Mouse (Mus musculus): ENCODE results near the gene 1700037C18Rik. TPM values are rescaled to one million over a fixed set of nuclear protein-coding genes. Genes with fewer than 3 reads are reported as not detected.

1700037C18Rik gene
- polyA plus RNA-seq (2014; fragmentation: Nextera tagmentation; extraction: Ambion mirVana): 9.1 and 11.2 TPM in 2 replicates

DNA sequence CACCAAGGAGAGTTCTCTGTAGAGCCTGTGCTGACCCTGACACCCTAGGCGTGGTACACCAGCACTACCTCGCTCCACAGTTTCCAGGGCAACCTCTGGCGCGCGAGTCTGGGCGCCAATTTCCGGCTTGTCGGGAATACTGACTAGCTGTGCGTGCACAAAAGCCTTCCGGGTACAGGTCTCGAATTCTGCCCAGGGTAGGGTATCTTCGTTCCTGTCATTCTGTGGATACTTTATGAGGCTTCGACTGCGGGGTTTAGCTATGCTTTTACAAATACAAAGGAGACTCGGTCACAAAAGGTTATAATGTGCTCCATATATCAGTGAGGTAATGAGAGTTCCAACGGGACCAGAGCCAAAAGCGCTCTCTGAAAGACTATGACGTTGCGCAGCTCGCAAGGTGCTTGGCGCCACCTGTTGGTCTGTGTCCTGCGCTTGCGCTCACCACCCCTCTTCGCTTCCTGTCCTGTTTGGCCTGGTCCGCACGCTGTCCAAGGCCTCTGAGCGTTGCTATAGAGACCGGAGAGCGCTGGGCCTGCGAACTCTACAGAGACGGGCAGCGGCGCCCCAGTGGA, at the start of gene 1700037C18Rik, which contains the start of gene Cluap1:
TSS of gene 1700037C18Rik (minus strand) at position 153 of the 575 bp plus-strand sequence.
TSS of gene Cluap1 (plus strand) at position 265 of the 575 bp plus-strand sequence.
- ATAC-seq (ENCODE audit: low FRiP score, low TSS enrichment) (peak; percentile 94), DNase-seq (peak; percentile 96)
- H3K36me3 ChIP-seq (ENCODE audit: control insufficient read depth, insufficient read depth, low read length): peaks cover 53% of the 10 kb centered on the region
- H3K9ac ChIP-seq (replicated peaks; ENCODE audit: low read length): peak within 1 kb of the TSS; percentile 68
- H3K4me3 ChIP-seq (replicated peaks; ENCODE audit: low read depth, low read length): peak within 1 kb of the TSS; percentile 58
- peaks cover 12% of the 10 kb centered on the region for H3K4me1 ChIP-seq (ENCODE audit: control insufficient read depth, insufficient read depth, low read length)
- peak within 1 kb of the TSS; percentile 79 for H3K27ac ChIP-seq (replicated peaks; ENCODE audit: low read depth, low read length)
- H3K9me3 ChIP-seq (ENCODE audit: control insufficient read depth, low read length): no peaks in the 10 kb centered on the region
- H3K4me2 ChIP-seq (ENCODE audit: low read length): peak within 1 kb of the TSS; percentile 76
- H3K27me3 ChIP-seq (ENCODE audit: control insufficient read depth, insufficient read depth, low read length): no peaks in the 10 kb centered on the region
- under 1% methylated on average over 33 of the region's 33 CpGs for WGBS

DNA sequence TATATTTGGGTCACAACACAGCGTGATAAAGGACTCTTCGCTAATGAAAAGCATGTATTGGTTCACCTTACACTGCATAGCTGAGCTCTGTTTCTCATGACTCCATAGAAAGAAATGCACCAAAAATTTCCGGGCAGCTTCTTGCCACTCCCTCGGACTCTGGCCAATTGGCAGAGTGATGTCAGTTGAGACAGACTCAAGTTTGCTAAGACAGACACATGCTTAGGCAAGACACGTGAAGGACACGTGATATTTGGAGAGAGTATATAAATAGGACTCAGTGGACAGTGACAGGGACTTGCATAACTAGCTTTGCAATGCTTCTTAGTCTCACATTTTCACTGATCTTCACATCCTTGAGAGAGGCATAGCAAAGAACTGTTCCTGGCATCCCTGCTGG, 47.9 kb upstream of the 1700037C18Rik start:
- no peak for ATAC-seq (ENCODE audit: low FRiP score, low TSS enrichment)
- Histone ChIP-seq H3K4me2 (ENCODE audit: low read length) (no peak overlapping the region), H3K27ac (replicated peaks; ENCODE audit: low read depth, low read length) (no peak overlapping the region), H3K4me3 (replicated peaks; ENCODE audit: low read depth, low read length) (no peak overlapping the region), H3K4me1 (ENCODE audit: control insufficient read depth, insufficient read depth, low read length) (no peaks in the 10 kb centered on the region), H3K9ac (replicated peaks; ENCODE audit: low read length) (no peak overlapping the region), H3K27me3 (ENCODE audit: control insufficient read depth, insufficient read depth, low read length) (no peaks in the 10 kb centered on the region), H3K36me3 (ENCODE audit: control insufficient read depth, insufficient read depth, low read length) (no peaks in the 10 kb centered on the region), H3K9me3 (ENCODE audit: control insufficient read depth, low read length) (no peaks in the 10 kb centered on the region)
- no peak for DNase-seq
- WGBS: 90% methylated on average over 6 of the region's 6 CpGs

GRCm38 (mm10) chr16:3951141-3951540, 42.7 kb upstream of the 1700037C18Rik start:
- Histone ChIP-seq H3K27me3 (ENCODE audit: control insufficient read depth, insufficient read depth, low read length) (no peaks in the 10 kb centered on the region), H3K9ac (replicated peaks; ENCODE audit: low read length) (no peak overlapping the region), H3K9me3 (ENCODE audit: control insufficient read depth, low read length) (no peaks in the 10 kb centered on the region), H3K4me2 (ENCODE audit: low read length) (no peak overlapping the region), H3K4me3 (replicated peaks; ENCODE audit: low read depth, low read length) (no peak overlapping the region), H3K36me3 (ENCODE audit: control insufficient read depth, insufficient read depth, low read length) (no peaks in the 10 kb centered on the region), H3K27ac (replicated peaks; ENCODE audit: low read depth, low read length) (no peak overlapping the region), H3K4me1 (ENCODE audit: control insufficient read depth, insufficient read depth, low read length) (no peaks in the 10 kb centered on the region)
- WGBS: 96% methylated on average over 1 of the region's 1 CpGs
- ATAC-seq (ENCODE audit: low FRiP score, low TSS enrichment) (no peak), DNase-seq (no peak)

GRCm38 (mm10) chr16:3934701-3935100, 26.2 kb upstream of the 1700037C18Rik start:
- Histone ChIP-seq H3K4me2 (ENCODE audit: low read length) (no peak overlapping the region), H3K9ac (replicated peaks; ENCODE audit: low read length) (no peak overlapping the region), H3K27ac (replicated peaks; ENCODE audit: low read depth, low read length) (no peak overlapping the region), H3K4me1 (ENCODE audit: control insufficient read depth, insufficient read depth, low read length) (no peaks in the 10 kb centered on the region), H3K27me3 (ENCODE audit: control insufficient read depth, insufficient read depth, low read length) (no peaks in the 10 kb centered on the region), H3K4me3 (replicated peaks; ENCODE audit: low read depth, low read length) (no peak overlapping the region), H3K36me3 (ENCODE audit: control insufficient read depth, insufficient read depth, low read length) (peaks cover 82% of the 10 kb centered on the region), H3K9me3 (ENCODE audit: control insufficient read depth, low read length) (no peaks in the 10 kb centered on the region)
- WGBS: 93% methylated on average over 4 of the region's 4 CpGs
- DNase-seq: no peak
- no peak for ATAC-seq (ENCODE audit: low FRiP score, low TSS enrichment)

GRCm38 (mm10) chr16:3934091-3934490, 25.6 kb upstream of the 1700037C18Rik start:
- no peak for ATAC-seq (ENCODE audit: low FRiP score, low TSS enrichment)
- no peak overlapping the region for H3K9ac ChIP-seq (replicated peaks; ENCODE audit: low read length)
- no peaks in the 10 kb centered on the region for H3K4me1 ChIP-seq (ENCODE audit: control insufficient read depth, insufficient read depth, low read length)
- WGBS: 95% methylated on average over 1 of the region's 1 CpGs
- H3K27me3 ChIP-seq (ENCODE audit: control insufficient read depth, insufficient read depth, low read length): no peaks in the 10 kb centered on the region
- DNase-seq: no peak
- no peak overlapping the region for H3K27ac ChIP-seq (replicated peaks; ENCODE audit: low read depth, low read length)
- no peak overlapping the region for H3K4me2 ChIP-seq (ENCODE audit: low read length)
- no peak overlapping the region for H3K4me3 ChIP-seq (replicated peaks; ENCODE audit: low read depth, low read length)
- no peaks in the 10 kb centered on the region for H3K9me3 ChIP-seq (ENCODE audit: control insufficient read depth, low read length)
- H3K36me3 ChIP-seq (ENCODE audit: control insufficient read depth, insufficient read depth, low read length): peaks cover 83% of the 10 kb centered on the region

DNA sequence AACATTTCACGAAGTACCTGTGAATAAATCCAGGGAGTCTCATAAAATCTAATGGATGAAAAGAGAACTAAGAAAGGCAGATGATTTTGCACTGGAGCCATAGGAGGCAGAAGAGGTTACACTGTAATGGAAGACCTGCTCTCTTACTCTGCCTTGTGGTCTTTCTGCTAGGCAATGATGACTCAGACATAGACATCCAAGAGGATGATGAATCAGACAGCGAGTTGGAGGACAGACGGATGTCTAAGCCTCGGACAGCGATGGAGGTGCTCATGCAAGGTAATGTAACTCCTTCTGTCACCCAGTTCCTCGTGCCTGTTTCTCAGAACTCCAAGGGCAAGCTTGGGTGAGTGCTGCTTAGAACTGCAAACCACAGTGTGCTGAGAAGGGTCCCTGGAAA, 25.0 kb upstream of the 1700037C18Rik start:
- no peak for ATAC-seq (ENCODE audit: low FRiP score, low TSS enrichment)
- peaks cover 81% of the 10 kb centered on the region for H3K36me3 ChIP-seq (ENCODE audit: control insufficient read depth, insufficient read depth, low read length)

DNA sequence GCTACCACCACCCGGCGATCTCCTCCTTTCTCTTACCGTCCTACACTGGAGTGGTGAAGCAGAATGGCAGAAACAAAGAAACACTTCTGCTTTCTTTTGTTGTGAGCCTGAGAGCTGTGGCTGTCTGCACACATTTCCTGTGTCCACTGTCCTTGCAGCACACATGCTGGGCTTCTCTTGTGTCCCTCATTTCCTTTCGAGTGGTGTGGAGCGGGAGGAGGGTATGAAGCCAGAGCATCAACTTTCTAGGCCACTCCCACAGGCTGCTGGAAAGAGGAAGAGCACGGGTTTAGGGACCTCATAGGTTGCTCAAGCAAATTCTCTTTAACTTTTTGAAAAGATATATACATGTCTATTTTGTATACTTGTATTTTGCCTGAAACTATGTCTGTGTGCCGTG, 20.7 kb upstream of the 1700037C18Rik start:
- WGBS: 82% methylated on average over 7 of the region's 7 CpGs
- Histone ChIP-seq H3K4me1 (ENCODE audit: control insufficient read depth, insufficient read depth, low read length) (no peaks in the 10 kb centered on the region), H3K9ac (replicated peaks; ENCODE audit: low read length) (no peak overlapping the region), H3K27me3 (ENCODE audit: control insufficient read depth, insufficient read depth, low read length) (no peaks in the 10 kb centered on the region), H3K36me3 (ENCODE audit: control insufficient read depth, insufficient read depth, low read length) (peaks cover 75% of the 10 kb centered on the region), H3K4me3 (replicated peaks; ENCODE audit: low read depth, low read length) (no peak overlapping the region), H3K4me2 (ENCODE audit: low read length) (no peak overlapping the region), H3K9me3 (ENCODE audit: control insufficient read depth, low read length) (no peaks in the 10 kb centered on the region), H3K27ac (replicated peaks; ENCODE audit: low read depth, low read length) (no peak overlapping the region)
- ATAC-seq (ENCODE audit: low FRiP score, low TSS enrichment) (no peak), DNase-seq (no peak)

More for the DNA sequence above, 25.0 kb upstream of the 1700037C18Rik start:
- Histone ChIP-seq H3K27me3 (ENCODE audit: control insufficient read depth, insufficient read depth, low read length) (no peaks in the 10 kb centered on the region), H3K4me2 (ENCODE audit: low read length) (no peak overlapping the region), H3K9me3 (ENCODE audit: control insufficient read depth, low read length) (no peaks in the 10 kb centered on the region), H3K27ac (replicated peaks; ENCODE audit: low read depth, low read length) (no peak overlapping the region), H3K4me3 (replicated peaks; ENCODE audit: low read depth, low read length) (no peak overlapping the region), H3K4me1 (ENCODE audit: control insufficient read depth, insufficient read depth, low read length) (no peaks in the 10 kb centered on the region), H3K9ac (replicated peaks; ENCODE audit: low read length) (no peak overlapping the region)
- WGBS: 98% methylated on average over 6 of the region's 6 CpGs
- no peak for DNase-seq

- Histone ChIP-seq H3K36me3 (ENCODE audit: control insufficient read depth, insufficient read depth, low read length) (peaks cover 76% of the 10 kb centered on the region), H3K4me3 (replicated peaks; ENCODE audit: low read depth, low read length) (no peak overlapping the region)
- ATAC-seq (ENCODE audit: low FRiP score, low TSS enrichment): no peak
Measured at GRCm38 (mm10) chr16:3928582-3928981, 20.1 kb upstream of the 1700037C18Rik start.

DNA sequence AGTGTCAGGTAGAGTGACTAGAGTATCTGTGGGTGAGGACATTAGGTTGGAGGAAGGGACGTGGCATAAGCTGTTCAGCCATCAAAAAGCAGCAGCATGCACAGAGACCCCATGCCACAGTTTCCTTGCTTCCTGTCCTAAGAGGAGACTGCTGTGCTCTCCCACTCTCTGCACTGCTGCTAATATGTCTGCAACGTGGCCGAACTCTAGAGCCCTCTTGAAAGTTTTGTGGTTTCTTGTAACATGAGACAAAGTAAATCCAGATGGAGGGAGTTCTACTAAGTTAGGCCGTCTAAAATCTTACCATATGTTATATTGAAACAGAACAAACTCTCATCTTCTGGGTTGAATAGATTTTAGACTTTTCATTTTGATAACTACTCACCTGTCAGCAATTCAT, 15.5 kb upstream of the 1700037C18Rik start:
- DNase-seq: no peak
- peaks cover 68% of the 10 kb centered on the region for H3K36me3 ChIP-seq (ENCODE audit: control insufficient read depth, insufficient read depth, low read length)
- H3K4me3 ChIP-seq (replicated peaks; ENCODE audit: low read depth, low read length): no peak overlapping the region

More at GRCm38 (mm10) chr16:3928582-3928981, 20.1 kb upstream of the 1700037C18Rik start:
- Histone ChIP-seq H3K4me2 (ENCODE audit: low read length) (no peak overlapping the region), H3K9me3 (ENCODE audit: control insufficient read depth, low read length) (no peaks in the 10 kb centered on the region), H3K27me3 (ENCODE audit: control insufficient read depth, insufficient read depth, low read length) (no peaks in the 10 kb centered on the region), H3K27ac (replicated peaks; ENCODE audit: low read depth, low read length) (no peak overlapping the region), H3K9ac (replicated peaks; ENCODE audit: low read length) (no peak overlapping the region), H3K4me1 (ENCODE audit: control insufficient read depth, insufficient read depth, low read length) (no peaks in the 10 kb centered on the region)
- 83% methylated on average over 1 of the region's 1 CpGs for WGBS
- no peak for DNase-seq

More for the DNA sequence above, 15.5 kb upstream of the 1700037C18Rik start:
- H3K4me1 ChIP-seq (ENCODE audit: control insufficient read depth, insufficient read depth, low read length): no peaks in the 10 kb centered on the region
- ATAC-seq (ENCODE audit: low FRiP score, low TSS enrichment): no peak
- no peak overlapping the region for H3K27ac ChIP-seq (replicated peaks; ENCODE audit: low read depth, low read length)
- no peak overlapping the region for H3K4me2 ChIP-seq (ENCODE audit: low read length)
- no peaks in the 10 kb centered on the region for H3K27me3 ChIP-seq (ENCODE audit: control insufficient read depth, insufficient read depth, low read length)
- no peak overlapping the region for H3K9ac ChIP-seq (replicated peaks; ENCODE audit: low read length)
- WGBS: 96% methylated on average over 4 of the region's 4 CpGs
- no peaks in the 10 kb centered on the region for H3K9me3 ChIP-seq (ENCODE audit: control insufficient read depth, low read length)

Measured in midbrain, embryonic 14.5 days (tissue).